Mouse (Mus musculus) central nervous system, embryonic 14 days (tissue): ENCODE data around the gene Pde1a. TPM values are rescaled to one million over a fixed set of nuclear protein-coding genes. Genes with fewer than 3 reads are reported as not detected.

Experiments used
- polyA plus RNA-seq: library from polyadenylated mRNA; depleted of rRNA; stranded (reverse); fragments of >200 nt; gene quantifications from 2 replicates; pipeline ENCODE4 v1.2.3, GENCODE M21; 2012; rRNA removed

The Pde1a gene
- 4.9 and 5.1 TPM in 2 replicates for polyA plus RNA-seq

GRCm38 (mm10) chr2:80128861-80129698, at the start of gene Pde1a:
Gene Pde1a, minus strand, starts transcription at chr2:80129458.

Other genes starting within 250 kb of the Pde1a start
- gene Prdx6b, start 163.0 kb upstream of the Pde1a start, polyA plus RNA-seq: not detected in 2 replicates
- gene Dnajc10, start 186.0 kb upstream of the Pde1a start, polyA plus RNA-seq: 44.8 and 46.0 TPM in 2 replicates